Mouse (Mus musculus): Measurements from ENCODE around the gene Gm21992.

- TF ChIP-seq CTCF (IDR thresholded peaks at IDR 0.05) (no peak), POLR2A (IDR thresholded peaks at IDR 0.05; ENCODE audit: insufficient read depth, low read depth, low read length) (no peak), EP300 (IDR thresholded peaks at IDR 0.05; ENCODE audit: insufficient read depth, low read depth, low read length) (no peak)
Observed at GRCm38 (mm10) chr19:4810309-4810708, 1.1 kb downstream of the Gm21992 start.
